Mouse (Mus musculus): Measurements from ENCODE around the gene Gcg. TPM values are rescaled to one million over a fixed set of nuclear protein-coding genes. Genes with fewer than 3 reads are reported as not detected.

The Gcg gene
- polyA plus RNA-seq, 1 experiment = 19.1 TPM

DNA sequence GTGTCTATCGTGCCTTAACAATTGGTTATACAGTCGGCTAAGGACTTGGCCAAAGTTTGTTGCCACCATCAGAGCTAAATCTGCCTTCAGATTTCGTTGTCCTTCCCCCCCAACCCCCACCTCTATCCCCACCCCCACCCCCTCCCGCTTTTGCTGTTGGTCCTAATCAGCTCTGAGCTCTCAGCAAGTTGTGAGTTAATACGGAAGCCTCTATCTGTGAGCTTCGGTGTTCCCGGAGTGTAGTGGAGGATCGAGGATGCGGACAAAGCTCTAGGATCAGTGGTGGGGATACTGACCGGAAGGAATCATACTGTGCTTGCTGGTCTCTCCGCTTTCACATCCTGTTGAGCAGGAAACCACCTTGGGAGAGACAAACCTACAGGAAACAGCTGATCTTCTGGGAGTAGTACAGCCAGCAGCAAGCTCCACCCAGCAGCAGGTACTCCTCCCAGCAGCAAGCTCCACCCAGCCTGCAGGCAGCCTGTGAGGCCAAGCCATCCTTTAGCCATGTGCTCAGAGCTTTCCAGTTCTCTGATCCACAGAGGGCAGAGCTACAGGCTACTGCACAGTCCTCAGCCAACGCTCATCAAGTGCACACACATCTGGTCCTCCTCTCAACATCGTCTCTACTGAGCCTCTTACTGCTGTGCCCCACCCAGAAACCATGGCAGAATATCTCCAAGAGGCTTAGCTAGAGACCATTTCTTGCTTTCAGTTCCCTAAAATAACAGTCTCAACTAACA lies 42.5 kb downstream of the Gcg start:
- Histone ChIP-seq H3K27me3 (ENCODE audit: control insufficient read depth, insufficient read depth, low read length) (no peaks in the 10 kb centered on the region), H3K4me3 (ENCODE audit: low read depth, low read length) (peak overlapping the region; percentile 57), H3K27ac (ENCODE audit: insufficient read depth, low read depth, low read length) (no peak overlapping the region)

DNA sequence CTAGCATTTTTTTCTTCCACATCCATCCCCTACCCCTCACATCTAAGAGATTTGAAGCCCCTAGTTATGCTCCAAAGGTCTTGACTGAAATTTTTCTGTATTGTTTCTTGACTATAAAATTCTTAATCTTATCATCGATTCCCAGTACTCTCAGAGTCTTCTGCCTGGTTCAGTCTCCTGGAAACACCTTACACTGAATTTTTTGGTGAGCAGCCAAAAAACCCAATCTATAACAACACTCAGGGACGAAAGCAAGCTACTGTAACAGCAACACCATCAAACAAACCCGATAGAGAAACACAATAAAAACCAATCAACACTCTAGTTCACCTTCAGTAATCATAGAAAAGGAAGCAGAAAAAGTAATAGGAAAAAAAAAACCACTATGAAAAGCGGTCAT lies 43.4 kb downstream of the Gcg start:
- Histone ChIP-seq H3K36me3 (ENCODE audit: control insufficient read depth, insufficient read depth, low read length) (no peaks in the 10 kb centered on the region), H3K27ac (ENCODE audit: insufficient read depth, low read depth, low read length) (no peak overlapping the region), H3K4me3 (ENCODE audit: low read depth, low read length) (no peak overlapping the region), H3K4me1 (ENCODE audit: control insufficient read depth, insufficient read depth, insufficient read length, low read length) (0 out of 2 replicates have a peak, but pooled peaks cover 1% of the 10 kb centered on the region), H3K27me3 (ENCODE audit: control insufficient read depth, insufficient read depth, low read length) (no peaks in the 10 kb centered on the region)
- 65% methylated on average over 4 of the region's 4 CpGs for WGBS
- TF ChIP-seq CTCF (IDR thresholded peaks at IDR 0.05; ENCODE audit: extremely low read depth, insufficient read length, insufficient replicate concordance, low read depth, low read length) = no peak
- TF ChIP-seq POLR2A (IDR thresholded peaks at IDR 0.05; ENCODE audit: low read depth, low read length) = no peak

More for the DNA sequence above, 42.5 kb downstream of the Gcg start:
- Histone ChIP-seq H3K36me3 (ENCODE audit: control insufficient read depth, insufficient read depth, low read length) (no peaks in the 10 kb centered on the region), H3K4me1 (ENCODE audit: control insufficient read depth, insufficient read depth, insufficient read length, low read length) (0 out of 2 replicates have a peak, but pooled peaks cover 1% of the 10 kb centered on the region)
- no peak for TF ChIP-seq CTCF (IDR thresholded peaks at IDR 0.05; ENCODE audit: extremely low read depth, insufficient read length, insufficient replicate concordance, low read depth, low read length)
- peak; percentile 29; the same call in 1 of the 2 replicates for TF ChIP-seq POLR2A (IDR thresholded peaks at IDR 0.05; ENCODE audit: low read depth, low read length)
- 42% methylated on average over 13 of the region's 13 CpGs for WGBS

DNA sequence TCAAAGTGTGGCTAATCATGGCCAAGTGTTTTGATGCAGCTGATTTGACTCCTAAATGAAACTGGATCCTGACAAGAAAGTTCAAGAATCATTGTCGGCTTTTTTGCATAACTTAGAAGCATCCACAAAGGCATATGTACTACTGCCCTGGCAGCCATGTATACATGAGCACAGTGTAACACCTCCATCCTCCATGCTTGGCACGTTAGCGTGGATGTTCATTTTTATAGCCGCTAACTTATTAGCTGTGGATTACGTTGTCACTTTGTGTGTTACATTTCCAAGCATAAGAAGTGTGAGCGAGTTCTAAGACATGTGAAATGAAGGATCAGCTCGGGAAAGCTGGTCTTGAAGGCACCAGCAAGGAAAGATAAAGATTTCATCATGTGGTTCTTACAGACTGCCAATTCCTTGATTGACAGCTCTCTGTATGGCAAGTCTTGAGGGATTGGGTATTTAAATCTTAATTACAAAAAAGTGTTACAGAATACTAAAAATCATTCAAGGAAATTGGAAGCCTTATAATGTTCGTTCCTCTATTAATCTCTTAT lies 52.1 kb downstream of the Gcg start:
- 84% methylated on average over 8 of the region's 8 CpGs for WGBS
- Histone ChIP-seq H3K27me3 (ENCODE audit: control insufficient read depth, insufficient read depth, low read length) (no peaks in the 10 kb centered on the region), H3K4me3 (ENCODE audit: low read depth, low read length) (no peak overlapping the region), H3K27ac (ENCODE audit: insufficient read depth, low read depth, low read length) (no peak overlapping the region), H3K4me1 (ENCODE audit: control insufficient read depth, insufficient read depth, insufficient read length, low read length) (no peaks in the 10 kb centered on the region), H3K36me3 (ENCODE audit: control insufficient read depth, insufficient read depth, low read length) (no peaks in the 10 kb centered on the region)
- TF ChIP-seq POLR2A (IDR thresholded peaks at IDR 0.05; ENCODE audit: low read depth, low read length) (no peak), CTCF (IDR thresholded peaks at IDR 0.05; ENCODE audit: extremely low read depth, insufficient read length, insufficient replicate concordance, low read depth, low read length) (no peak)

DNA sequence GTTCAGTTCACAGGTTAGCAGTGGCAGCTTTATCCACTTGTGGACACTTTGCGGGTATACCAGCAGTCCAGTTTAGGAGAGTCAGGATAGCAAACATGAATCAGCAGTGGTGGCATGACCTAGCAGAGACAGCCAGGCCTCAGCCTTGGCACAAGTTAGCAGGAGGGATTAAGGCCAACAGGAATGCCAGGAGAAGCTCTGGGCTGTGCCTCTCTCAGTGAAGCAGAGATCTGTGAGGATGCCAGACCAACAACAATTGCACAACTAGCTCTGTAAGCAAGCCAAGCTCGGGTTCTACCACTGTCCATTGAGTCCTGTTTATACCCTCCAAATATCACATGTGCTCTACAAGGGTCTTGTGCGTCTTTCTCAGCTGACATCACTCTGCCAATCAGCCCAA lies 57.5 kb downstream of the Gcg start:
- Histone ChIP-seq H3K36me3 (ENCODE audit: control insufficient read depth, insufficient read depth, low read length) (no peaks in the 10 kb centered on the region), H3K27me3 (ENCODE audit: control insufficient read depth, insufficient read depth, low read length) (no peaks in the 10 kb centered on the region), H3K4me3 (ENCODE audit: low read depth, low read length) (no peak overlapping the region), H3K4me1 (ENCODE audit: control insufficient read depth, insufficient read depth, insufficient read length, low read length) (no peaks in the 10 kb centered on the region), H3K27ac (ENCODE audit: insufficient read depth, low read depth, low read length) (no peak overlapping the region)
- WGBS = 84% methylated on average over 3 of the region's 3 CpGs
- TF ChIP-seq CTCF (IDR thresholded peaks at IDR 0.05; ENCODE audit: extremely low read depth, insufficient read length, insufficient replicate concordance, low read depth, low read length) (no peak), POLR2A (IDR thresholded peaks at IDR 0.05; ENCODE audit: low read depth, low read length) (no peak)

Other genes starting within 250 kb of the Gcg start
- 12.8 and 77.5 TPM in 2 replicates for gene Dpp4, start 71.4 kb downstream of the Gcg start, polyA plus RNA-seq (2012; rRNA removed)
- 0.23 and 0.27 TPM in 2 replicates for gene Fap, start 90.4 kb upstream of the Gcg start, polyA plus RNA-seq (2012; rRNA removed)
- gene Ifih1, start 162.6 kb upstream of the Gcg start, polyA plus RNA-seq (2012; rRNA removed) = 5.3 and 27.0 TPM in 2 replicates
- 3.1 and 6.0 TPM in 2 replicates for gene Gca, start 180.6 kb upstream of the Gcg start, polyA plus RNA-seq (2012; rRNA removed)

Measured in small intestine, adult 2 months (tissue).